Comparison of ENCODE assay signal across 21 mouse cellular contexts in the genomic region with DNA sequence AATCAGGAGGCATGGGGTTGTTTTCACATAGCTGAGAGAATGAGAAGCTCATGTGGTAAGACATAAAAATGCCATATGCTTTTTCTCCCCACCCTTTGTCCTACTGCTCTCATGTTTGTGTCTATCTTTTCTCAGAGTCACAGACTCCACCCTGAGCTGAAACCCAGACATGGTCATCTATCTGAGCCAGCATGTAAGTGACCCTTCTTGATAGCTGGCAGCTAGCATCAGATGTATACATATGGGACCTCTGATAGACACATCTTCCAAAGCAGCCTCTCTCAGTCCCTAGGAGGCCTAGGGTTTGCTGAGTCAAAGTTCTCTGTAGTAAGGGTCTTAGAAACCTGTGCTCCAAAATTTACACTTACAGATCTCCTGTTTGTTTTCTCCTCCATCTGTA. TPM values are rescaled to one million over a fixed set of nuclear protein-coding genes. Genes with fewer than 3 reads are reported as not detected.
A peak's percentile ranks its signal among the peaks of the same experiment; 100 is the strongest.
DNase-seq lines count a peak whose midpoint lies in the region; ATAC-seq and TF ChIP-seq lines count a peak whose summit lies in the region.
"Had no signal": no experiment of that assay in that cellular context is flagged by ENCODE, and none has a peak within 500 bp of the region (broad histone marks: within the 10 kb centered on the region; RNA-seq: fewer than 3 reads in every experiment).

No protein-coding gene starts in this region.

- intact Hi-C loops in heart, postnatal 36 days (cut with DNase I): no loop called here

- no peaks in the 10 kb centered on the region for H3K36me3 ChIP-seq in heart, embryonic 12.5 days
- H3K36me3 ChIP-seq in G1E (replicated peaks): no peaks in the 10 kb centered on the region
- no peaks in the 10 kb centered on the region for H3K36me3 ChIP-seq in liver, embryonic 16.5 days (ENCODE audit: control insufficient read depth, insufficient read depth)
- H3K36me3 ChIP-seq: hindbrain, embryonic 13.5 days had no signal

- peaks cover 6% of the 10 kb centered on the region; the same call in 1 of the 2 replicates for H3K4me1 ChIP-seq in heart, embryonic 12.5 days (replicated peaks)
- peaks cover 48% of the 10 kb centered on the region for H3K4me1 ChIP-seq in G1E (ENCODE audit: insufficient read depth, low read depth, low read length)
- peaks cover 44% of the 10 kb centered on the region for H3K4me1 ChIP-seq in liver, embryonic 16.5 days (ENCODE audit: control insufficient read depth, low read depth, low read length)
- H3K4me1 ChIP-seq: forebrain, embryonic 13.5 days; hindbrain, embryonic 13.5 days had no signal

- no peak overlapping the region for H3K9ac ChIP-seq in heart, embryonic 12.5 days
- peak overlapping the region; percentile 67 for H3K9ac ChIP-seq in liver, embryonic 16.5 days (ENCODE audit: low read depth, low read length)
- H3K9ac ChIP-seq: forebrain, embryonic 13.5 days; hindbrain, embryonic 13.5 days had no signal

- peak overlapping the region; percentile 51; the same call in 1 of the 2 replicates for H3K27ac ChIP-seq in heart, embryonic 12.5 days (ENCODE audit: poor library complexity, severe bottlenecking)
- peak overlapping the region; percentile 98 for H3K27ac ChIP-seq in liver, embryonic 16.5 days (ENCODE audit: low read length)
- H3K27ac ChIP-seq: forebrain, embryonic 13.5 days; gastrocnemius, adult 2 months; hindbrain, embryonic 13.5 days had no signal

- no peak for TF ChIP-seq CTCF in G1E (IDR thresholded peaks at IDR 0.05; ENCODE audit: low read depth, low read length)

- no peak overlapping the region for H3K4me3 ChIP-seq in heart, embryonic 12.5 days
- no peak overlapping the region for H3K4me3 ChIP-seq in G1E (ENCODE audit: low read depth, low read length)
- no peak overlapping the region for H3K4me3 ChIP-seq in liver, embryonic 16.5 days (ENCODE audit: low read depth, low read length)
- H3K4me3 ChIP-seq: forebrain, embryonic 13.5 days; gastrocnemius, adult 2 months; hindbrain, embryonic 13.5 days; megakaryocyte, embryonic 14.5 days had no signal

- H3K27me3 ChIP-seq in heart, embryonic 12.5 days (replicated peaks): no peaks in the 10 kb centered on the region
- no peaks in the 10 kb centered on the region for H3K27me3 ChIP-seq in G1E (ENCODE audit: insufficient read depth, low read length)
- no peaks in the 10 kb centered on the region for H3K27me3 ChIP-seq in liver, embryonic 16.5 days (ENCODE audit: control insufficient read depth, insufficient read depth, low read depth, low read length)
- H3K27me3 ChIP-seq: forebrain, embryonic 13.5 days; hindbrain, embryonic 13.5 days; megakaryocyte, embryonic 14.5 days had no signal

- no peaks in the 10 kb centered on the region for H3K9me3 ChIP-seq in heart, embryonic 12.5 days (replicated peaks)
- no peaks in the 10 kb centered on the region for H3K9me3 ChIP-seq in G1E (replicated peaks)
- H3K9me3 ChIP-seq in liver, embryonic 16.5 days (replicated peaks; ENCODE audit: control insufficient read depth, low read length): no peaks in the 10 kb centered on the region
- H3K9me3 ChIP-seq: forebrain, embryonic 13.5 days; hindbrain, embryonic 13.5 days; megakaryocyte, embryonic 14.5 days had no signal

- no peak overlapping the region for H3K4me2 ChIP-seq in heart, embryonic 12.5 days
- peak overlapping the region; percentile 52 for H3K4me2 ChIP-seq in liver, embryonic 16.5 days (ENCODE audit: low read depth, low read length)
- H3K4me2 ChIP-seq: forebrain, embryonic 13.5 days; hindbrain, embryonic 13.5 days had no signal

- peak; percentile 88 for ATAC-seq in heart, embryonic 12.5 days (ENCODE audit: insufficient number of reproducible peaks, low FRiP score)
- ATAC-seq in G1E (ENCODE audit: extremely low read depth, insufficient number of reproducible peaks, low FRiP score, poor library complexity, severe bottlenecking): peak; percentile 59
- peak; percentile 72 for ATAC-seq in erythroblast, adult 5-6 weeks (replicated peaks; ENCODE audit: low FRiP score, poor library complexity, severe bottlenecking)
- peak; percentile 90 for ATAC-seq in liver, embryonic 16.5 days (ENCODE audit: low read depth)
- ATAC-seq: forebrain, embryonic 13.5 days had no signal

- no peak for DNase-seq in heart, postnatal 36 days
- peak; percentile 15 for DNase-seq in G1E (ENCODE audit: low spot score)
- DNase-seq in urinary bladder, postnatal 36 days (ENCODE audit: low spot score in 2 of 2): no peak
- no peak for DNase-seq in frontal cortex, postnatal 14 days (ENCODE audit: low spot score in 2 of 2)
- no peak for DNase-seq in embryo, embryonic 9.5 days (ENCODE audit: extremely low spot score)
- DNase-seq: adrenal gland, adult 8-10 months; cerebellum, postnatal 14 days; gastrocnemius, adult 2 months; kidney, adult 18-20 months had no signal

RNA-seq across cellular contexts. Expression of a gene that starts 12.7 kb away (rescaled TPM):
- 31,254 and 35,001 TPM in 2 replicates for polyA plus RNA-seq in heart, embryonic 12.5 days (2016; fragmentation: Nextera tagmentation; extraction: Ambion mirVana)
- not detected for total RNA-seq in heart, postnatal 36 days (2021)
- total RNA-seq in G1E (2014; fragmentation: Nextera tagmentation) (not detected in 2 replicates), G1E (2017) (not detected in 2 replicates)
- polyA plus RNA-seq in G1E (2012): not detected in 2 replicates
- 2.9 and 8.6 TPM in 2 replicates for total RNA-seq in erythroblast, adult 5-6 weeks (2015; ENCODE audit: low replicate concordance)
- not detected in 2 replicates for total RNA-seq in erythroblast, adult 5-6 weeks (2017; ENCODE audit: low replicate concordance)
- 114 and 115 TPM in 2 replicates for polyA plus RNA-seq in liver, embryonic 16.5 days (2015; fragmentation: Nextera tagmentation; extraction: Ambion mirVana)
- total RNA-seq: adrenal gland, adult 8-10 months; gastrocnemius, adult 2 months; heart, adult 8-10 months; left cerebral cortex, postnatal 10 days; liver, adult 2 months; monocyte, adult 5-6 weeks; neutrophil, adult 5-6 weeks had no signal
- polyA plus RNA-seq: liver, adult 2 months had no signal

RNA-seq across cellular contexts. Expression of a gene that starts 20.3 kb away (rescaled TPM):
- not detected in 2 replicates for polyA plus RNA-seq in heart, embryonic 12.5 days (2016; fragmentation: Nextera tagmentation; extraction: Ambion mirVana)
- not detected for total RNA-seq in heart, postnatal 36 days (2021)
- not detected in 2 replicates for total RNA-seq in G1E (2014; fragmentation: Nextera tagmentation)
- total RNA-seq in G1E (2017): 0.12 TPM in 1 of 2 replicates, not detected in the other
- not detected in 2 replicates for polyA plus RNA-seq in G1E (2012)
- total RNA-seq in erythroblast, adult 5-6 weeks (2015; ENCODE audit: low replicate concordance): not detected in 2 replicates
- total RNA-seq in erythroblast, adult 5-6 weeks (2017; ENCODE audit: low replicate concordance): not detected in 2 replicates
- polyA plus RNA-seq in liver, embryonic 16.5 days (2015; fragmentation: Nextera tagmentation; extraction: Ambion mirVana): not detected in 2 replicates
- total RNA-seq: adrenal gland, adult 8-10 months; gastrocnemius, adult 2 months; heart, adult 8-10 months; left cerebral cortex, postnatal 10 days; liver, adult 2 months; monocyte, adult 5-6 weeks had no signal
- polyA plus RNA-seq: embryonic facial prominence, embryonic 11.5 days; forebrain, embryonic 13.5 days; hindbrain, embryonic 13.5 days; liver, adult 2 months had no signal

RNA-seq across cellular contexts. Expression of a gene that starts 22.8 kb away (rescaled TPM):
- 2,015 and 2,280 TPM in 2 replicates for polyA plus RNA-seq in heart, embryonic 12.5 days (2016; fragmentation: Nextera tagmentation; extraction: Ambion mirVana)
- total RNA-seq in heart, postnatal 36 days (2021): not detected
- 1.6 TPM in 1 of 2 replicates, not detected in the other for total RNA-seq in G1E (2014; fragmentation: Nextera tagmentation)
- 0.41 TPM in 1 of 2 replicates, not detected in the other for total RNA-seq in G1E (2017)
- polyA plus RNA-seq in G1E (2012): not detected in 2 replicates
- not detected in 2 replicates for total RNA-seq in erythroblast, adult 5-6 weeks (2015; ENCODE audit: low replicate concordance)
- not detected in 2 replicates for total RNA-seq in erythroblast, adult 5-6 weeks (2017; ENCODE audit: low replicate concordance)
- polyA plus RNA-seq in liver, embryonic 16.5 days (2015; fragmentation: Nextera tagmentation; extraction: Ambion mirVana): 24.9 and 31.8 TPM in 2 replicates
- total RNA-seq: adrenal gland, adult 8-10 months; gastrocnemius, adult 2 months; heart, adult 8-10 months; left cerebral cortex, postnatal 10 days; liver, adult 2 months; monocyte, adult 5-6 weeks; neutrophil, adult 5-6 weeks had no signal
- polyA plus RNA-seq: liver, adult 2 months had no signal

RNA-seq across cellular contexts. Expression of a gene that starts 25.4 kb away (rescaled TPM):
- 0.50 and 0.56 TPM in 2 replicates for polyA plus RNA-seq in heart, embryonic 12.5 days (2016; fragmentation: Nextera tagmentation; extraction: Ambion mirVana)
- total RNA-seq in heart, postnatal 36 days (2021): not detected
- total RNA-seq in G1E (2014; fragmentation: Nextera tagmentation) (not detected in 2 replicates), G1E (2017) (not detected in 2 replicates)
- not detected in 2 replicates for polyA plus RNA-seq in G1E (2012)
- total RNA-seq in erythroblast, adult 5-6 weeks (2015; ENCODE audit: low replicate concordance): not detected in 2 replicates
- total RNA-seq in erythroblast, adult 5-6 weeks (2017; ENCODE audit: low replicate concordance): 1.0 and 4.6 TPM in 2 replicates
- 0.22 TPM in 1 of 2 replicates, not detected in the other for polyA plus RNA-seq in liver, embryonic 16.5 days (2015; fragmentation: Nextera tagmentation; extraction: Ambion mirVana)
- total RNA-seq: adrenal gland, adult 8-10 months; gastrocnemius, adult 2 months; heart, adult 8-10 months; left cerebral cortex, postnatal 10 days; liver, adult 2 months; monocyte, adult 5-6 weeks; neutrophil, adult 5-6 weeks had no signal
- polyA plus RNA-seq: embryonic facial prominence, embryonic 11.5 days; forebrain, embryonic 13.5 days; hindbrain, embryonic 13.5 days; liver, adult 2 months had no signal

RNA-seq across cellular contexts. Expression of a gene that starts 28.6 kb away (rescaled TPM):
- polyA plus RNA-seq in heart, embryonic 12.5 days (2016; fragmentation: Nextera tagmentation; extraction: Ambion mirVana): not detected in 2 replicates
- not detected for total RNA-seq in heart, postnatal 36 days (2021)
- total RNA-seq in G1E (2014; fragmentation: Nextera tagmentation): not detected in 2 replicates
- 0.05 TPM in 1 of 2 replicates, not detected in the other for total RNA-seq in G1E (2017)
- polyA plus RNA-seq in G1E (2012): not detected in 2 replicates
- not detected in 2 replicates for total RNA-seq in erythroblast, adult 5-6 weeks (2015; ENCODE audit: low replicate concordance)
- total RNA-seq in erythroblast, adult 5-6 weeks (2017; ENCODE audit: low replicate concordance): 0.14 and 0.34 TPM in 2 replicates
- not detected in 2 replicates for polyA plus RNA-seq in liver, embryonic 16.5 days (2015; fragmentation: Nextera tagmentation; extraction: Ambion mirVana)
- total RNA-seq: adrenal gland, adult 8-10 months; gastrocnemius, adult 2 months; heart, adult 8-10 months; left cerebral cortex, postnatal 10 days; liver, adult 2 months; monocyte, adult 5-6 weeks; neutrophil, adult 5-6 weeks had no signal
- polyA plus RNA-seq: embryonic facial prominence, embryonic 11.5 days; forebrain, embryonic 13.5 days; hindbrain, embryonic 13.5 days; liver, adult 2 months had no signal
